Mouse (Mus musculus): ENCODE results near the gene Rpp25. TPM values are rescaled to one million over a fixed set of nuclear protein-coding genes. Genes with fewer than 3 reads are reported as not detected.
A peak's percentile ranks its signal among the peaks of the same experiment; 100 is the strongest.

Rpp25 gene
- polyA plus RNA-seq, 1 experiment from 2014 or later, result 6.2 TPM

DNA sequence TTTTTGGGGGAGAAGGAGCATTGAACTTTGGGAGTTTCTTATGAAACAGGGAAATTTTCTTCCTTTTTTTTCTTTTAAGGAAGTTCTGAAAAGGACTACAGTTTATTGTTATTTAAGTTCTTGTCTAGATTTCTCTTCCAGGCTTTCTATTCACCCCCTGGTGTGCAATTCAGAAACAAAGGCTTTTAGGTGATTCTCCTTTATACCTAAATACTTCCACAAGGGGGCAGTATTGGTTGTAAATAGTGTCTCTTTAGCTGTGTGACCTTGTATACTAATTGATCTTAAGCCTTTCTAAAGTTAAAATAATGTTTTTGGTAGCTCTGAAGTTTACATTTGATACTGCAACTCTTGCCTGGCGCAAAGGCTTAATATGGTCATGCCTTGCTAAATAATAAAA, 19.9 kb downstream of the Rpp25 start:
- H3K27ac ChIP-seq (ENCODE audit: low read depth, low read length), result no peak overlapping the region
- H3K36me3 ChIP-seq (ENCODE audit: control insufficient read depth, insufficient read depth, low read length), result peaks cover 3% of the 10 kb centered on the region; the same call in 1 of the 2 replicates
- no peak overlapping the region for H3K4me3 ChIP-seq (ENCODE audit: low read length)
- peaks cover 5% of the 10 kb centered on the region for H3K4me1 ChIP-seq (ENCODE audit: control insufficient read depth, insufficient read depth, low read length)
- 86% methylated on average over 1 of the region's 1 CpGs for WGBS
- H3K27me3 ChIP-seq (ENCODE audit: control insufficient read depth, insufficient read depth, low read length), result no peaks in the 10 kb centered on the region
- no peak overlapping the region for H3K4me2 ChIP-seq (replicated peaks; ENCODE audit: low read depth, low read length)
- no peak for ATAC-seq (ENCODE audit: low FRiP score, low TSS enrichment)
- no peaks in the 10 kb centered on the region for H3K9me3 ChIP-seq (ENCODE audit: control insufficient read depth, low read length)
- no peak overlapping the region for H3K9ac ChIP-seq (ENCODE audit: low read depth, low read length)

DNA sequence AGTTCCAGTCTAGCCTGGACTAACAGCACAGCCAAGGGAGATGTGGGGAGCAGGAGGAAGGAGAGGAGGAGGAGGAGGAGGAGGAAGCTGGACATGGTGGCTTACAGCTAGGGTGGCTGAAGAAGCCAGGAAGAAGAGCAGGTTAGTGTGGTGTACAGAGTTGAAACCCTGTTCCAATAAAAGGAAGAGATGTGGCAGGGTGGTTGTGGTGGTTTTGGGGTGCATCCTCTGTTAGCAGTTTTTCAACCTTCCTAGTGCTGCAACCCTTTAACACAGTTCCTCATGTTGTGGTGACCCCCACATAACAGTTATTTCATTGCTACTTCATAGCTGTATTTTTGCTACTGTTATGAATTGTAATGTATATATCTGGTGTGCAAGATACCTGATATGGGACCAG, 20.6 kb downstream of the Rpp25 start:
- no peak for ATAC-seq (ENCODE audit: low FRiP score, low TSS enrichment)

DNA sequence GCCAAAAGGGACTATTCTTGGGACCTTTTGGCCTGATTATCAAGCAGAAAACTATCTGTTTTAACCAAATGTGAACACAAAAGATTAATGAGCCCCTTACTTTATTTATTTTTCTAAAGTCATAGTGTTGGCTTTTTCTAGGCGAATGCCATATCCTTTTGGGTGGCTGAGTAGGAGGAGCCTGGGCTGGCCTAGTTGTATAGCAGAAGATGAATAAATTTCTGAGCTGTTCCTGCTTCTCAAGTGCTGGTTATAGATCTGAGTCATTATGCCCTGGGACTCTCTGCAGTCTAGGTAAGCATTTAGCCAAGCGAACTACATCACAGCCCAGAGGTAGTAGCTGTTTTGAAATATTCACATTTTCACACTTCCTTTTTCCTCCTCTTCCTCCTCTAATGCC, 21.7 kb downstream of the Rpp25 start:
- Histone ChIP-seq H3K36me3 (ENCODE audit: control insufficient read depth, insufficient read depth, low read length) (peaks cover 16% of the 10 kb centered on the region; the same call in 1 of the 2 replicates), H3K4me3 (ENCODE audit: low read length) (no peak overlapping the region), H3K4me1 (ENCODE audit: control insufficient read depth, insufficient read depth, low read length) (peaks cover 5% of the 10 kb centered on the region), H3K9me3 (ENCODE audit: control insufficient read depth, low read length) (no peaks in the 10 kb centered on the region), H3K27ac (ENCODE audit: low read depth, low read length) (no peak overlapping the region), H3K9ac (ENCODE audit: low read depth, low read length) (no peak overlapping the region), H3K4me2 (replicated peaks; ENCODE audit: low read depth, low read length) (no peak overlapping the region), H3K27me3 (ENCODE audit: control insufficient read depth, insufficient read depth, low read length) (no peaks in the 10 kb centered on the region)
- no peak for ATAC-seq (ENCODE audit: low FRiP score, low TSS enrichment)
- WGBS, result 62% methylated on average over 2 of the region's 2 CpGs

More for the DNA sequence above, 20.6 kb downstream of the Rpp25 start:
- Histone ChIP-seq H3K27ac (ENCODE audit: low read depth, low read length) (no peak overlapping the region), H3K4me3 (ENCODE audit: low read length) (no peak overlapping the region), H3K9me3 (ENCODE audit: control insufficient read depth, low read length) (no peaks in the 10 kb centered on the region), H3K4me2 (replicated peaks; ENCODE audit: low read depth, low read length) (no peak overlapping the region), H3K9ac (ENCODE audit: low read depth, low read length) (no peak overlapping the region), H3K27me3 (ENCODE audit: control insufficient read depth, insufficient read depth, low read length) (no peaks in the 10 kb centered on the region), H3K36me3 (ENCODE audit: control insufficient read depth, insufficient read depth, low read length) (peaks cover 9% of the 10 kb centered on the region; the same call in 1 of the 2 replicates), H3K4me1 (ENCODE audit: control insufficient read depth, insufficient read depth, low read length) (peaks cover 5% of the 10 kb centered on the region)

DNA sequence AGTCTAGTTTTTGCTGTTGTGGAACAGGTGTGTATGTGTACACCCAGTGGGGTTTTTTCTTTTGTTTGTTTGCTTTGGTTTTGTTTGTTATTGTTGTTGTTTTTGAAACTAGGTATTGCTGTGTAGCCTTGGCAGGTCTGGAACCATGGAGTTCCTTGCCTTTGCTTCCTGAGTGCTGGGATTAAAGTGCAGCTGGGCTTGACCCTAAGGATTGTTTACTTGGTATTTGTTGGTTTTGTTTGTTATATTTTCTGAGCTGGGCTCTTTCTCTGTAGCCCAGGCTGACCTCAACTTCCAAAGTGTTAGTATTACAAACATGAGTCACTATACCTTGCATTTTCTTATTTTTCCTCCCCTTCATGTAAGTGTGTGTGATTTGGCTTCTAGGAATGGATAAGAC, 22.6 kb downstream of the Rpp25 start:
- Histone ChIP-seq H3K27ac (ENCODE audit: low read depth, low read length) (no peak overlapping the region), H3K9ac (ENCODE audit: low read depth, low read length) (no peak overlapping the region), H3K4me1 (ENCODE audit: control insufficient read depth, insufficient read depth, low read length) (peaks cover 5% of the 10 kb centered on the region), H3K36me3 (ENCODE audit: control insufficient read depth, insufficient read depth, low read length) (peaks cover 23% of the 10 kb centered on the region), H3K27me3 (ENCODE audit: control insufficient read depth, insufficient read depth, low read length) (no peaks in the 10 kb centered on the region), H3K4me3 (ENCODE audit: low read length) (no peak overlapping the region), H3K4me2 (replicated peaks; ENCODE audit: low read depth, low read length) (no peak overlapping the region), H3K9me3 (ENCODE audit: control insufficient read depth, low read length) (no peaks in the 10 kb centered on the region)
- no peak for ATAC-seq (ENCODE audit: low FRiP score, low TSS enrichment)

DNA sequence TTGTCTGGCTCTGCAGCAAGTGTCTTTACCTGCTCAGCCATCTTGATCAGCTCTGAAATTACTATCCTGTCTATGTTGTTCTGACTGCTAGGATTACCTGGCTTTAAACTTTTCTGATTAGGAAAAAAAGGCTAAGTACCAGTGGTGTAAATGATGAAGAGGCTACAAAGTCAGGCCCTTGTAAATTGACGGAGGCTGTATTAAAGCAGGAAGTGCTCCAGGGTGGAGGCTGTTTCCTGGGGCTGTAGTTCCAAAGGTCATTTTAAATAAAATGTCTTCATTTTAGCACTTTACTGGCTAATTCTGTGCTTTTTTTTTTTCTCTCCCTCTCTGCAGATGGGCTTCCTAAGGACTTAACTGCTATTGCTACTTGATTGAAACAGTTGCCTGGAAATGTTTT, 28.1 kb downstream of the Rpp25 start:
- H3K4me2 ChIP-seq (replicated peaks; ENCODE audit: low read depth, low read length), result no peak overlapping the region
- no peak overlapping the region for H3K4me3 ChIP-seq (ENCODE audit: low read length)
- H3K9me3 ChIP-seq (ENCODE audit: control insufficient read depth, low read length), result no peaks in the 10 kb centered on the region
- no peak for ATAC-seq (ENCODE audit: low FRiP score, low TSS enrichment)
- no peak overlapping the region for H3K27ac ChIP-seq (ENCODE audit: low read depth, low read length)
- no peak overlapping the region for H3K9ac ChIP-seq (ENCODE audit: low read depth, low read length)
- H3K36me3 ChIP-seq (ENCODE audit: control insufficient read depth, insufficient read depth, low read length), result peaks cover 52% of the 10 kb centered on the region
- H3K4me1 ChIP-seq (ENCODE audit: control insufficient read depth, insufficient read depth, low read length), result no peaks in the 10 kb centered on the region
- H3K27me3 ChIP-seq (ENCODE audit: control insufficient read depth, insufficient read depth, low read length), result no peaks in the 10 kb centered on the region
- WGBS, result 66% methylated on average over 1 of the region's 1 CpGs

DNA sequence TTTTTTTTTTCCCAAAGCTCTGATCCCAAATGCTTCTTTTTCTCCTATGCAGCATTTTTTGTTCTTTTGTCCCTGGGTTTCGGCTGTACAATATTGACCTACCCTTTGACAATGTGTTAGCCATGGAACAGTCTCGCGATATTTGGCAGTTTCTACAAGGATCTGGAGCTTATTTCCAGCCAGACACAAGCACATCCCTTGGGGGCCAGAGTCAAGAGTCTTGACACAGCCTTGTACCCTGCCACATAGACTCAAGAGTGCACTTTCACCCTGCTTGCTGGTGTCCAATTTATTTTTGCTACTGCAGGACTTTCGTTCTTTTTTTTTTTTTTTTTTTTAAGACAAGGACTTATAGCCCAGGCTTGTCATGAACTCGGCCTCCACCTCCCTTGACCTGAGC, 32.5 kb downstream of the Rpp25 start:
- no peak for ATAC-seq (ENCODE audit: low FRiP score, low TSS enrichment)
- Histone ChIP-seq H3K27me3 (ENCODE audit: control insufficient read depth, insufficient read depth, low read length) (no peaks in the 10 kb centered on the region), H3K4me2 (replicated peaks; ENCODE audit: low read depth, low read length) (no peak overlapping the region), H3K9ac (ENCODE audit: low read depth, low read length) (peak overlapping the region; percentile 88; the same call in 1 of the 2 replicates), H3K4me1 (ENCODE audit: control insufficient read depth, insufficient read depth, low read length) (peaks cover 8% of the 10 kb centered on the region), H3K9me3 (ENCODE audit: control insufficient read depth, low read length) (no peaks in the 10 kb centered on the region), H3K4me3 (ENCODE audit: low read length) (no peak overlapping the region), H3K36me3 (ENCODE audit: control insufficient read depth, insufficient read depth, low read length) (peaks cover 51% of the 10 kb centered on the region), H3K27ac (ENCODE audit: low read depth, low read length) (no peak overlapping the region)
- WGBS, result 86% methylated on average over 5 of the region's 5 CpGs

DNA sequence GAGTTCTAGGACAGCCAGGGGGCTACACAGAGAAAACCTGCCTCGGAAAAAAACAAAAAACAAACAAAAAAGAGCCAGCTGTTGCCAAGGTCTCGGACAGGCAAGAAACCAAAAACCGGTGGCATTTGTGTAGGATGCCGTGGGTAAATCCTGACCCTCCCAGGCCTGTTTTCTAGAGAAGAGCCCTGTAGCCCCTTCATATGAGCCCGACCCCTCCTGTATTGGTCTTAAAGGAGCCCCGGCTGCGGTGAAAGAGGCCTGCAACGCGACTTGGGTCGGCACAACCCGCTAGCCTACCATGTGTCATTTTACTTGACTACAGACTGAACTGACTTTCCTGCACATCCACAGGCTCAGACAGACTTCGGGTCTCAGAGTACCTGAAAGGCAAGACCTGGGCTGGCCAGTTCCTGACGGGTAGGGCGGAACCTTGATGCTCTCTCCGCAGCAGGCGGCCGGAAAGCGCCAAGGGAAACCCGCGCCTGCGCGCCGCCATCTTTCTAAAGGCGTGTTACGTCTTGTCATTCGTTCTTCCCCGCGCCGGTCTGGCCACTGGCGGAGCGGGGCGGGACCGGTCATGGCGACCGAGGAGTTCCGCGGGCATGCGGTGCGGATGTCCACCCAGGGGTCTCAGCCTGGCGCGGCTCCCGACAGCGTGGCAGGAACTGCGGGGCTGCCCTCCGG, 33.4 kb downstream of the Rpp25 start, which contains the start of gene Fam219b:
Gene Fam219b, plus strand, starts transcription at position 485 of the 684 bp plus-strand sequence.
- Histone ChIP-seq H3K4me3 (ENCODE audit: low read length) (peak within 1 kb of the TSS; percentile 87), H3K27ac (ENCODE audit: low read depth, low read length) (peak within 1 kb of the TSS; percentile 76), H3K36me3 (ENCODE audit: control insufficient read depth, insufficient read depth, low read length) (peaks cover 46% of the 10 kb centered on the region), H3K27me3 (ENCODE audit: control insufficient read depth, insufficient read depth, low read length) (no peaks in the 10 kb centered on the region), H3K9ac (ENCODE audit: low read depth, low read length) (peak within 1 kb of the TSS; percentile 88), H3K4me1 (ENCODE audit: control insufficient read depth, insufficient read depth, low read length) (peaks cover 8% of the 10 kb centered on the region), H3K4me2 (replicated peaks; ENCODE audit: low read depth, low read length) (peak within 1 kb of the TSS; percentile 78), H3K9me3 (ENCODE audit: control insufficient read depth, low read length) (no peaks in the 10 kb centered on the region)
- 2% methylated on average over 45 of the region's 45 CpGs for WGBS
- peak; percentile 89 for ATAC-seq (ENCODE audit: low FRiP score, low TSS enrichment)

DNA sequence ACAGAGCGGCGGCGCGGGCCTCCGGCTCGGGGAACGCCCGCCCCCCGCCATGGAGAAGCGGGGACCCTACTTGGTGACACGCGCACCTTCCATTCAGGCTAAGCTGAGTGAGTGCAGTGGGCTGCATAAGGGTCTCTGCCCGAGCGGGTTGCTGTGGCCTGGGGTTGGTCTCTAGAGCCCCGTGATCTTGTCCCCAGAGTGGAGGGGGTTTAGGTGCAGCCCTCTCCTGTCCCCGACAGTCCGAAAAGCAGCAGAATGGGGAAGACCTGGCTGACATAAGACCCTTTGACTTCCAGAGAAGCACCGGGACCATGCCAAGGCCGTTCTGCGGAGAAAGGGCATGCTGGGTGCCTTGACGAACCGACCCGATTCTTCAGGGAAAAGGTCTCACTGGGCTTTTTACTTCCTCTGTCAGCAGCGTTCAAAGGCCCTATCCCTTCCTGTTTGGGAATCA, 33.9 kb downstream of the Rpp25 start:
- no peaks in the 10 kb centered on the region for H3K27me3 ChIP-seq (ENCODE audit: control insufficient read depth, insufficient read depth, low read length)
- WGBS, result under 1% methylated on average over 23 of the region's 24 CpGs
- H3K9me3 ChIP-seq (ENCODE audit: control insufficient read depth, low read length), result no peaks in the 10 kb centered on the region
- H3K4me1 ChIP-seq (ENCODE audit: control insufficient read depth, insufficient read depth, low read length), result peaks cover 8% of the 10 kb centered on the region
- peak overlapping the region; percentile 88 for H3K9ac ChIP-seq (ENCODE audit: low read depth, low read length)
- H3K36me3 ChIP-seq (ENCODE audit: control insufficient read depth, insufficient read depth, low read length), result peaks cover 46% of the 10 kb centered on the region
- peak overlapping the region; percentile 76; the same call in 1 of the 2 replicates for H3K27ac ChIP-seq (ENCODE audit: low read depth, low read length)
- peak; percentile 74; the same call in 1 of the 2 replicates for ATAC-seq (ENCODE audit: low FRiP score, low TSS enrichment)
- peak overlapping the region; percentile 87 for H3K4me3 ChIP-seq (ENCODE audit: low read length)
- peak overlapping the region; percentile 78 for H3K4me2 ChIP-seq (replicated peaks; ENCODE audit: low read depth, low read length)

DNA sequence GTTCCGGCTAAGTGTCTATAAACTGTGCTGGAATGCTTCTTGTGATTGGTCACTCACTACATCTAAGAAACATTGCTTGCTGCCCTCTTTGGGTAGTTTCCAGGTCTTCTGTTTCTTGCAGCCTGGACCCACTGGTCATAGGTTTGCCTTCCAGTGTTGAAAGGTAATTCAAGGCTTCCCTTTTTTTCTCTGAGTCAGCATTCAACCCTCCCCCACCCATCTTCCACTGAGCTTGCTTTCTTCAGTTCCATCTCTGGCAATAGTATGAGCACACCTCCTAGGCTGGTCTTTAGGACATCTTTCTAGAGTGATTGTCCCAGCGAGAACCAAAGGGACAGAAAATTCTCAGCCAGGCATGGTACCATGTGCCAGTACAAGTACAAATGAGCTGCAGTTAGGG, 35.7 kb downstream of the Rpp25 start:
- no peak overlapping the region for H3K27ac ChIP-seq (ENCODE audit: low read depth, low read length)
- peaks cover 47% of the 10 kb centered on the region for H3K36me3 ChIP-seq (ENCODE audit: control insufficient read depth, insufficient read depth, low read length)
- 98% methylated on average over 2 of the region's 2 CpGs for WGBS
- no peaks in the 10 kb centered on the region for H3K27me3 ChIP-seq (ENCODE audit: control insufficient read depth, insufficient read depth, low read length)
- no peak overlapping the region for H3K9ac ChIP-seq (ENCODE audit: low read depth, low read length)
- no peaks in the 10 kb centered on the region for H3K9me3 ChIP-seq (ENCODE audit: control insufficient read depth, low read length)
- peaks cover 8% of the 10 kb centered on the region for H3K4me1 ChIP-seq (ENCODE audit: control insufficient read depth, insufficient read depth, low read length)
- no peak for ATAC-seq (ENCODE audit: low FRiP score, low TSS enrichment)
- H3K4me3 ChIP-seq (ENCODE audit: low read length), result no peak overlapping the region
- no peak overlapping the region for H3K4me2 ChIP-seq (replicated peaks; ENCODE audit: low read depth, low read length)
